Mouse (Mus musculus) layer of hippocampus, postnatal 36 days (tissue): Measurements from ENCODE around the gene Fam53b. TPM values are rescaled to one million over a fixed set of nuclear protein-coding genes. Genes with fewer than 3 reads are reported as not detected.

Experiments used
- DNase-seq, 2 experiments: peaks; one replicate each; pipeline ENCODE4 v3.0.0; 2022
- total RNA-seq, 2 experiments: library from RNA; stranded (reverse); gene quantifications; 2 replicates each; pipeline ENCODE4 v1.2.3; 2021

Gene Fam53b
- total RNA-seq, 2 experiments from 2014 or later, result 46.4 to 53.3 TPM

DNA sequence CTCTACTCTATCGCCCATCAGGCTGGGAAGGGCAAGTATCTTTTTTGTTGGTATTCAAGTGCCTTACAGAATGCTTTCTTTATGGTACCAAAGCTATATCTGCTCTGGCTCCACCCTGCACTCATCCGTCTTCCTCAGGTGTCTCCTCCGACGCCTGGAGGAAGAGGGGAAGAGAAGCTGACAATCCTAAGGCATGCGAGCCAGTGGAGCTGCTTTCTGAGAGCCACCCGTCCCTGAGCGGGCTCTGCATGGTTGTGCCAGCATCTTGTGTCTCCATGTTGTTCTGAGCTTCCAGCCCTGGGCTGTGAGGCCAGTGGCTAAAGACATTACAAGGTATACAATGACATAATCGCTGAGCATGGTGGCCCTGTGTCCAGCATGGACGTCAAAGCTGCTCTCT, 79.5 kb downstream of the Fam53b start:
- no peak for DNase-seq

DNA sequence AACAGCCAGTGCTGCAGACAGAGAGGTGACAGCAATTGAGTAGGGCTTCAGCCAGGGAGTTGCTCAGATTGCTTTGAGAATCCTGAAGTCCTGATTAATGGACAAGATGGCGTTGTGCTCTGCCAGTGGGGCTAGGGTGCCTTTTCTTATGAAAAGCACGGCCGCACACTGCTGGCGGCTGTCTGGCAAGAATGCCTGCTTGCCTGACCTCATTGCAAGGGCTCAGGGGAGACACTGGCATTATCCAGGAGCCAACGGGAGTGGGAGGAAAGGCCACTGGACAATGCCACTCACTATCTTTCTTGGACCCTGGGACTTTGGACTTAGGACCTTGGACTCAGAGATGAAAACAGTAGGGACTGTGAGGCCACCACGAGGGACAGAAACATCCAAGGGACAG, 80.2 kb downstream of the Fam53b start:
- DNase-seq, result no peak

DNA sequence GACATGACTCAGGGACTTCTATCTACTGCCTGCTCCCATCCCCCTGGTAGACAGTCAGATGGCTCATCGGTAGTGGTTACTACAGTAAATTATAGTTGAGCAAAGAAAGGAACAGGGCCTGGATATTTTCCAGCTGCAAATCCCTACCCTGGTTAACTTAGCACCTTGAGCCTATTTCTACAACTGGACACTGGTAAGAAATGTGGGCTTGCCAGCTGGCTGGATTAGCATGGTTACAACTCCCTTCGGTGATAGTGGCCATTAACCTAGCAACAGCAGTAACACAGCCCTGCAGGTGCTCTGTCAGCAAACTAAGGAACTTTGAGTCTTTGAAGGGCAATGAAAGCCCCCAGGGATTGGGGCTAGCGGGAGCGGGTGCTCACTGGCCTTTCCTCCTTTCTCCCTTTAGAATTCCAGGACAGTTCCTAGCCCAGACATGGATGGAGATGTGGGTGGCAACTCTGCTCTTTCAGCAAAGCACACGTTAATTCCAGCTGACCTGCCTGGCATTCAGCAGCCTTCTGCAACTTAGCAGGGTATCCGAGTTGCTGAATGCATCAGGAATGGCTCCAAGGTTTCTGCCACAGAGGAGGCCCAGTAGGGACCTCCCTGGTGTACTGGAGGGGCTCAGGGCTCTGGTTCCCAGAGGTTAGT, 81.4 kb downstream of the Fam53b start:
- DNase-seq, result no peak

DNA sequence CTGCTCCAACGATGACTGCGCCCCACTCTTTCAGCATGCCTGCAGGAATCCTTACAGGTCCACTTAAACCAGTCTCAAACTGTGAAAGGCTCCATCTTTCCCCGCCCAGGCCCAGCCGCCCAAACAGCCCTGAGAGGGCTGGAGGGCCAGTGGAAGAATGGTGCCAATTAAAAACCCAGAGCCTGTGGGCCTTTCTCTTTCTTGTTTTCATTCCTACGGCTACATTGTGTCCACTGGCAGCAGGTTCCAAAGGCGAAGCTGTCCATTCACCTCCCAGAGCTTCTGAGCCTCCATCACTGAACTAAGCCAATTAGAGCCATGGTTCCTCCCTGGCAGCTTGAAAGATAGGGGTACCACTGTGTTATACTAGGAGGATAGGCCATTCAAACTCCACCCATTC, 82.1 kb downstream of the Fam53b start:
- no peak for DNase-seq

DNA sequence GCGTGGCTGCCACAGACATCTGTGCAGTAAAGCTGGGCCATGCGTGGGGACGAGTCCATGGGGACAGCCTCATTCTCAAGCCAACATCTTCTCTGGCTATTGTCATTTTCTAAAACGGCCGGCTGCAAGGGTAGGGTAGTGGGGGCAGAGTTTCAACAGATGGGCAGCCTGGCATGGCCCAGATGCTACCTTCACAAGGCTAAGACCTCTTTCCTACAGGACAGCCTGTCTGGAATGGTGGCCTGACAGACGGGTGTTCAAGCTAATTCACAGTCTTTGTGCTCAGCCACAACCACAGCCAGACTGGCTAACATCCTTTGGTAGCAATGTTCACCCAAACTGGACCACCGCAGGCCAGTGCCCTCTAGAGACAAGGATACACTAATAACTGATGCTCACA, 83.2 kb downstream of the Fam53b start:
- no peak for DNase-seq

DNA sequence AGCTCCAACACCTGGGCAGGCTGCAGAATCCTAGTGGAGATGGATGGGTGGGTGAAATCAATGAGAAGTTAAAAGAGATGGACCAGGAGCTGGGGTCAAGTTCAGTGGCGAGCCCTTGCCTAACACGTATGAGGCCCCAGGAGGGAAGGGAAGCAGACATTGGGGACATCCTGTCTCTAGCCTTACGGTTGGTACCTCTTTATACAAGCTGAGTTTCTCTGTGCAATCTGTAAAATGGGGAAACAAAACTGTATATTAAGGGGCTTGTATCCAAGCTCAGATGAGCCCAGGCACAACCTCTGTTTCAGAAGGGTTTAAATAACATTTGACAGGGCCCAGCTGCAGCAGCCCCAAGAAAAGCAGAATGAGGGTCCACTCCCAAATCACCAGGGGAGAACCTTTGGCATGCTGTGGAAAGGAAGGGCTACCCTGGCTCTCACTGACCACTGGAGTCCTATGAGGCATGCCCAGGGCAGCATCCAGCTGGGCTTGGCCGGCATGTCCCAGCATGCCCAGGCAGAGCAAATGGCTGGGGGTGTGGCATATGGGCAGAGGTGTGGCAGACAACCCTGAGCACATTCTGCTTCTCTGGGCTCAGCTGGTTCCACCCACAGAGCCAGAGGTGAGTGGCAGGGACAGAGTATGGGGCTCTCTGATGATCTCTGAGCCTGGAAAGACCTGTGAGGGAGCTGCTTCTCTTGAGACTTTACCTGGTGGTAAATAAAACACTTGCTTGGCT, 84.4 kb downstream of the Fam53b start:
- no peak for DNase-seq

DNA sequence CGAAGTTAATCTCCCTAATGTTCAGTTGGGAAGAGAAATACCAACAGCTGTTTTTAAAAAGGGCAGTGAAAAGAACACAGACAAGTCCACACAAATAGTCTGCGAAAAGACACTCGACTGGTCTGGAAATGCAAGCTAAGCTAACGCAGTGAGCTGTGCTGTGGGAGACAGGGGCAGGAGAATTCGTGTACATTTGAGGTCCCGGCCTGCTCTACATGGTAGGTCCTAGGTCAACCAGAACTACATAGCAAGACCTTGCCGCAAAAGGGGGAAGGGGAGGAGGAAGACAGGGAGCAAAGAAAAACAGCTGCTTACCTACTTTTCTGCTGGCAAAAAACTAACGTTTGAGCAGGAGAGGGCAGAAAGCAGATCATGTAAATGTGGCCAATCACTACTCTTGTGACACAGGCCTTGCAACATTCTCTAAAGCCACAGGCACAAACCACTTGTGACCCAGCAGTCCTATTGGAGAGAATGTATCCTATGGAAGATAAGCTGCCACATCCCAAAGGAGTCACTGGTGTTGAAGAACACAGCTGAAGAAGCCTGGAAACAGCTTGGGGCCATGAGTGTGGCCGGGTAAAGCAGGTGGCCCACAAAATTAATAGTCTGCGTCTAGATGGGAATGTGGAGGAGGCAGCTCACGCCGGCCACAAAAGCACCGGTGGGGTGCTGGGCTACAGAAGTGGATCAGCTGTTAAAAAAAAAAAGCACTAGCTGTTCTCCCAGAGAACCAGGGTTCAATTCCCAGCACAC, 87.4 kb downstream of the Fam53b start:
- no peak for DNase-seq

DNA sequence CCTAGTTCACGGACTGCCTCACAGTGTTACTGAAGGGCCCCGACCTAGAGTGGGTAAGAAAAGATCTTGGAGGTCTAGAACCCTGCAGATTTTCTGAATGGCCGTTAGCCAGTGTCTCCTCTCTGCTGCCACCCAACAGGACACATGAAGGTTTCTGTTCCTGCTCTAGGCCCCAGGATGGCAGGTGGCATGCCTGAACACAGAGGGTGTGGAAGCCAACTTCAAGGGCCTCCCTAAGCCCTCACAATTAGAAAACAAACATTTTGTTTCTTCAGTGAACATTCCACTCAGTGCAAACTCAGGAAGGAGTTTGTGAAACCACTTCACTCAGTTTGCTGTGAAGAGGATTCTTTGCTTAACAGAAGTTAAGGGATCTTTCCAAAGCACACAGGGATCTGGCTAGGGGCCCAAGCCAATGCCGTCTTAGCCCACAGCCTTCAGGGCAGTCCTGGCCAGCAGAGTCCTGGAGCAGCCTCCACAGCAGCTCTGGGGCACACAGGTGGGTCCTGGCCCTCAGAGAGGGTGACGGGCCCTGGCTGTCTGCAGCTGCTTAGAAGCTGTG, 89.1 kb downstream of the Fam53b start:
- DNase-seq, result no peak

DNA sequence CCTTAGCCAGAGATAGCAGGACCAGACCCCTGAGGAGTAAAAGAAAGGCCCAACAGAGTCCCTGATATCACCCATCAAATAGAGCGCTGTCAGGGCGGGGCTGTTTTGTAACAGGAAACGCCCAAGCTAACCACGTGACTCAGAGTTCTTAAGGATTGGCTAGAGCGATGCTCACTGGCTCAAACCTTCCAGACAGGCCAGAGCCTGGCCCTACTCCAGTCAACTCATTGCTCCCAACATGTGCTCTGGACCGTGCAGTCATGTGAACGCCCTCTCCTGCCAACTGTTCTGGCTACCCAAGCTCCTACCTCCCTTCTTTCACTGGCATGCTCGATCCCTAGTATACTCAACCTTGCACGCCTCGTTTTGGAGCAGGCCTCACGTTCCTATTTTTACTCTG, 89.8 kb downstream of the Fam53b start:
- no peak for DNase-seq

DNA sequence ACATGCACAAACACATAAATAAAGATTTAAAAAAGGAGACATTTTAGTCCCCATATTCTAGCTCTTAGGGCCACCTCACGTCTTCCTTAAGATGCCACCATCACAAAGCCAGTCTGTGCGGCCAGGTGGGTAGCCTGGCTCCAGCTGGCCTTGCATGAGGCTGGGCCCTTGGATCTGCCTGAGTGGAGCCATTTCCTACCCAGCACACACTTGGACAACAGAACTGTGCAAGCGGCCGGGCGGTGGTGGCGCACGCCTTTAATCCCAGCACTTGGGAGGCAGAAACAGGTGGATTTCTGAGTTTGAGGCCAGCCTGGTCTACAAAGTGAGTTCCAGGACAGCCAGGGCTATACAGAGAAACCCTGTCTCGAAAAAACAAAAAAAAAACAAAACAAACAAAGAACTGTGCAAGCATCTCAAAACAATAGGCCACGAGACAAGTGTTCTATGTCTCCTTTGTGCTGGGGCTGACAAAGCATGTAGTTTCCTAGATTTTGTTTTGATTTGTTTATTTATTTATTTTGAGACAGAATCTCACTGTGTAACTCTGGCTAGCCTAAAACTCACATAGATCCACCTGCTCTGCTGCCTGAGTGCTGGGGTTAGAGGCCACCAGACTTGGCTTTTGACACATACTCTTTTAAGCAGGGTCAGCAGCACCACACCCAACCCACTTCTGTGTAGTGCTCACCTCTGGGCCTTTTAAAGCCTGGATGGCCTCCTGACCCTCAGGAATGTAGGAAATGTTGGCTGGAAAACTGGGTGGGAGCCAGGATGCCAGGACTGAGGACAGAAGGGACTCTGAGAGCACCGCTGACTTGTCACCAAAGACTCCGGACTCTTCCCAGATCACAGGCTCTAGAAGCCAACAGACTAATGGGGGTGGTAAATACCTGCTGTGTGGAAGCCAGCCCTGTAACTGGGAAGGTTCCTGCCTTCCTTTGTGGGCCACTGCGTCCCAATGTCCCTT, 91.0 kb downstream of the Fam53b start:
- no peak for DNase-seq

DNA sequence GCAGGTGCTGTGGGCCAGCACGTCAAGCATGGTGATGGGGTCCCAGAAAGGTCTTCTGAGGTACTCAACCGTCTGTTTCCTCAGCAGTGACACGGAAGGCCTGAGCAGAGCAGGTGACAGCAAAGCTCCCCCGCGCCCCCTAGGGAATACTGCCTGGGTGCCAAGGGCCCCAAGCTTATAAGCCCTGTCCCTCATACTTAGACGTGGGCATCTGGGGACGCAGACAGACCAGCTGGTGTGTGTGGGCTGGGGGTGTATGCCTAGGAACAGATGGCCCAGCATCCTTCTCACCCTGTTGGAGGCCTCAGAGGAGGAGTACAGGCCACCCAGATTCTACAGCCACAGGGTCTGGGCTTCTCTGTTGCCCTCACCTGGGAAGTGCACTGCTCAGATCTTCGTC, 93.1 kb downstream of the Fam53b start:
- no peak for DNase-seq

DNA sequence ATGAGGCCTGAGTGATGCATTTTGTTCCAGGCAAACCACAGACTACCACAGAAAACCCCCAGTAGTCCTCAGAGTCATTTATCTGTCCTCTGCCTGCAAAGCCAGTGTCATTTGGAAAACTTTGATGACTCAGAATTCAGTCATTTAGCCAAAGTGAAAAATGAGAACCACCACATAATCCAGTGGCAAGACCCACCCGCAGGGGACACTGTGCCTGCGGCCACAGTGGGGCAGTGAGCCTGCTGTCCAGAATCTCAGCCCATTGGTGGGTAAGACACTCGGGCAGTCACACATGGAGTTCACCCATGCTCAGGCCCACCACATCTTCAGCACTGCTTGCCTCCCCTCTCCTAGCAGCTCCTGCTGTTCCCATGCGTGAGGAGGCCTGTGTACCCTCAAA, 94.1 kb downstream of the Fam53b start:
- no peak for DNase-seq

DNA sequence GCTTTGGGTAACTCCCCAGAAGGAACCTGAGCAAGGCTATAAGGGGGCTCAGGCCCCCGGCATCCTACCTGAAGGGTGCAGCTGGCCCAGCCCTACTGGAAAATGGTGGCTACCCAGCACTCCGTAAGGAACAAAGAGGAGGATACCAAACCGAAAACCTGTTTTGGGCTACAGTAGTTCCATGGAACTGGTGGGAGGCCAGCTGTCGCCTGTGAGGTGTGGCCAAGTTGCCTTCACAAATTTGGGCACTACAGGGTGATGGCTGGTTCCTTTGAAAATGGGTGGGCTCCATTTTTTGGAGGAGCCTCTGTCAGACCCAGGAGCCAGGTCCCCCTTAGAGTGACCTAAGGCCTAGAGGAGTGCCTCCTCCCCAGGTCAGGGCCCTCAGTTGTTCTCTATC, 98.4 kb downstream of the Fam53b start:
- no peak for DNase-seq

DNA sequence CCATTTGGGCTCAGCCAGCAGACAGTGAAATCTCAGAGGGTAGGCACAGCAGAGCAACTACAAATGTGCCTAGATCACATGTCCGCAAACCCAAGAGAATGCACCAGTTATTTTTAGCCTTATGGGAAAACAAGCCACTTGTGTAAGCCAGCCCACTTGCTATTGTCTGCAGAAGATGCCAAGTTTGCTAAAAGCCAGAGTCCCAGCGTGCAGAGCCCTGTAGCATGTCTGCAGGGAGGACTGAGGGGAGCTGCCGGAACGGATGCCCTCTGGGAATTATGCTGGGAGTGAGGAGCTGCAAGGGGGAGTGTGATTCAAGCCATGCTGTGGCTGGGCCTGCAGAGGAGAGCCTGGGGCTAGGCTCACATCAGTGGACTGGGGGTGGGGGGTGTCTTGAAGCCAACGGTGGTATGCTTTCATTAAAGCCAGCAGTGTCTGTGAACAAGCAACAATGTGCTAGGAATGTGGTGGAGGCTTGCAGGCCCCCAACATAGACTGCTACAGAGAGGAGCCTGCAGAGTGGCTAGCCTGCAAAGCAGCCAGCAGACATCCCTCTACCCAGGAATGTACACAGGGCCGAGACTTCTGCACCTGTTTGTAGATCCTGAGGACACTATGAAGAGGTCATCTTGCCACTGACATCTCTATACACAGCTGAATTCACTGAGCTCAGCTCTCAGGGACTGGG, 99.3 kb downstream of the Fam53b start:
- peak; percentile 71 to 75 for DNase-seq

DNA sequence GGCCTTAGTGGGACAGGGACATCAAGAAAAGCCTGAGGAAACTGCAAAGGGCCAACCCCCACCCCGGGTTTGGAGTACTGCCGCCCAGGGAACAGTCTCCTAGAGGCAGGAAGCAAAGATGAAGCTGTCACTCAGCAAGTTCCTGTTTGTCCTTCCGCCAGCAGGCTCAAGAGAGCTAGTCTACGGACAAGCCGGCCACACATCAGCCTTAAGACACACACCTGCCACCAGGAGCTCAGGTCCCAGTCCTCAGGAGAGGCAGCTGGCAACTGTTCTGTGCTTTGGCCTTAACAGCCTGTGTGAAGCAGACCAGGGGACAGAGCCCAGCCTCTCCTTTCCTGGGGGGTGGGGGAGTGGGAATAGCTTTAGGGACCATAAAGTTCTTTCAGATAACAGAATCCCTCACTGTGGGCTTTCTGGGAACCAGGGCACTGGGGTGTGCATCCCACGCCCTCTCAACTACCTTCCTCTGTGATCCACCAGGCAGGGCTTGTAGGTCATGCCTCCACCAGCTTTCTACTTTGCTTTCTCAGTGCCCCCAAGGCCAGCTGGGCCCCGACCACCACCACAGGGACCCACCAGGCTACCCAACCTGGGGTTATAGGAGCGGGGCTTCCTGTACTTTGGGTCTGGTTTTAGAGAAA, 100.1 kb downstream of the Fam53b start:
- DNase-seq, result no peak

DNA sequence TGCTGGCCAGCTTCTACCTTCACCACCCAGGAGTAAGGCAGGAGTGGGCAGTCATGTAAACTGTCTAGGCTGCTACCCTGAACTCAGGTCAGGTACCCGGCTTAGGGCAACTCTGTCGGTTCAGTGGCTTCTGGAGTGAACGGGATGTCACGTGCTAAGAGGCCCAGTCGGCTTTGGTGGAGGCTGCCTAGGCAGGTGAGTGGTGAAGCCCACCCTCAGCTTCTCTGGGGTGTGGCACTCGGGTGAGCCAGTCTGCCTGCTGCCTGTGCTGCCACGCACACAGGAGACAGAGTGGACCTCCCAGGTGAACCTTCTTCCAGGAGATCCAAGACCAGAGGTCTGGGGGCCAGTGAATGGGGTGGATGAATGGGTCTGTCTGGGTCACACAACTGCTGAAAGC, 100.7 kb downstream of the Fam53b start:
- no peak for DNase-seq

DNA sequence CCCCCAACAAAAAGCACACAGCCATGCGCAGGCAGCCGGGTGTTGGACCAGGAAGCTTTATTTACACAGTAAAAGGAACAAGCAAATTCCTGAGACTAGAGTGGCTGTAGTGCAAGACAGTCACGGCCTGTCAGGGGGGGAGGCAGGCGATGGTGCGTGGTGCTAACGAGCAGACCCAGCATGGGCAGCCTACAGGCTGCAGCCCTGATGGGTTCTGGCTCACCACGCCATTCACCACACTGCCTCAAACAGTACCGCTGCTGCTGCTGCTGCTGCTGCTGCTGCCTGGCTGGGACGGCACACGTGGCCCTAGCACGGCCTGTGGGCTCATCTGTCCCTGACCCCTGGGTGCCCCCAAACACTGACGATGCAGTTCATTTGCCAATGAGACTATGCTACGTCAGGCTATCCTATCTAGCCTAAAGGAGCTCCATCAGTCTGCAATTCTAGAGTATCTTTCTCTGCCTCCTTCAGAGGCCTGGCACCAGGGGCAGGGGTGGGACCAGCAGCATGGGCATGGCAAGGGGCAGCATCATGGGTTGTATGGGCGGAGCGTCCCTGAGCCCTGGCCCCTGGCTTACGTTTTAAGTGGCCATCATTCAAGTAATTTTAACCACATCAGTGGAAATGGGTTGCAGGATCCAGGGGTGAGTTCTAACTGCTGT, 101.5 kb downstream of the Fam53b start:
- no peak for DNase-seq

DNA sequence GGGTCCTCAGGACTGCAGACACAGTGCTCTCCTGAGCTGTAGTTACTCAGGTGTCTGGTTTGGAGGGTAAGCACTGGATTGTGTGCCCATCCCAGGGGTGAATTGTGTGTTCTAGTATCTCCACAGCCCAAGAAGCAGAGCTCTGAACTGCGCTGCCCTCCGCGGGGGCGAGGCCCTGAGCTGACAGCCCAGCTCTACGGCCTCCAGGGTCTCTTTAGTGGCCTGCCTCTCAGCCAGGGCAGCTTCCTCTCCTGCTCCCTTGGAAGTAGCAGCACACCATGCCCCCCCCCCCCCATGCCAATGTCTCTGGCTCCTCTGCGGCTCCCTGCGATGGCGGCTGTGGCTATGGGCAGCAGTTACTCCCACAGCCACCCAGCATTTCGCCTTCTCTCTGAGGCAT, 102.1 kb downstream of the Fam53b start:
- no peak for DNase-seq

DNA sequence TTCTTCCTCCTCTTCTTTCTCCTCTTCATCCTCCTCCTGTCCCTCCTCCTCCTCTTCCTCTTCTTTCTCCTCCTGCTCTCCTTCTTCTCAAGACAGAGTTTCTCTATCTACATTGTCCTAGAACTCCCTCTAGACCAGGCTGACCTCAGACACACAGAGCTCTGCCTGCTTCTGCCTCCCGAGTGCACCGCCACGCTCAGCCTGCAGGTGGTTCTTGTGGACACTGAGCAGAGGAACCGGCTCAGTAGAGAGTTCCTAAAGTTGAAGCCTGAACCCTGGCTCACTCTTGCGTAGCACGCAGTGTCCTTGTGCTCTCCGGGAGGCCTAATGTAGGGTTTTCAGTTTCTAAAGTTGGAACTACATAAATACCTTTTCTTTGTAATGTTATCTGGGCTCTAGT, 108.6 kb downstream of the Fam53b start:
- no peak for DNase-seq

DNA sequence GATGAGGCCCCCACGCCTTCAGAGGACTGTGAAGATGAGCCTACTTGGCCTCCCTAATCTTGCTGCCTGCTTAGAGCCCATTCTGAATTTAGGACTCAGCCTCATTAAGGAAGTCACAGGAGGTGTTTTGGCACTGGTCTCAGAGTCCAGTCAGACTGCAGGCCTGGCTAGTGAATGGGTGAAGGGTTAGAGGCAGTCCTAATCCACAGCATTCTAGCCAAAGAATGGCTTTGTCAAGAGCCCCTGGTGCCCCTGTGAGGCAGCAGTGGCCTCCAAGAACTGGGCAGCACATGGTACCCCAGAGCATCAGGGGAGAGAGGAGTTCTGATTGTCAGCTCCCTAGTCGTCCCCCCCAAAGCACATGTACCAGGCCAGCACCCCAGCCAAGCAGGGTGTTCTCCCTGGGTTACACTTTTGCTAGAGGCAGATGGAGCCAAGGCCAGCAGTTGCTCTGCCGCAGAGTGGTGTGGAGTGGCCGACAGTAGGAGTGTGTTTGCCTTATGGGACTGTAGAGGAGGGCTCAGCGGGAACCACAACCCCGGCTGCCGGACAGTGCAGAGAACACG, 109.3 kb downstream of the Fam53b start:
- DNase-seq, result no peak
